Mouse (Mus musculus): ENCODE measurements around the gene Gdf15.

Gdf15 gene

GRCm38 (mm10) chr8:70657214-70657613, 25.0 kb upstream of the Gdf15 start:
- no peak for DNase-seq (ENCODE audit: low spot score)

DNA sequence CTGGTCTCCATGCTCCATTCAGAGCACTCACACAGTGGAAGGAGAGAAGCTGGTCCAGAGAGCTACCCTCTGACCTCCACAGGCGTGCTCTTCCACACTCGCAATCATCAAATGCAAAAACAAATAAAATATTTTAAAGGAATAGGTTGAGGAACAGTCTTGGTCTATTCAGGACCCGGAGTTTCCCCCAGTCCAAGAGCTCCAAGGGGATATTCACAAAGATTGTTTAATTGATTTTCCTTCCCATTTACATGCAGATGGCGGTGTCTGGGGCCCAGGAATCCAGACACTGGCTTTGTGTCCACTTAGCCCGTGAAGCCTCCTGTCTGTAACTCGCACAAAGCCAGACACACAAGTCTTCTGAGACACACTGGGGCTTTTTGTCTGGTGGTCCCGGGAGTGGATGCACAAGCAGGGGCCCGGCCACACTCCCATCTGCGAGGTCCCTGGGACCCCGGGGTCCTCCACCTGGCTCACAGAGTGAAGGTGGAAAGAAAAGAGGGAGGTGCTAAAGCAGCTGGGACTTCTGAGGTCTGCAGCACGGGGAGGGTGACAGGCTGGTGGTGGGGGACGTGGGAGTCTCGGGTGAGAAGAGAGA, 24.0 kb upstream of the Gdf15 start:
- DNase-seq (ENCODE audit: low spot score), result peak; percentile 61

GRCm38 (mm10) chr8:70655469-70655868, 23.2 kb upstream of the Gdf15 start:
- peak; percentile 37 for DNase-seq (ENCODE audit: low spot score)

DNA sequence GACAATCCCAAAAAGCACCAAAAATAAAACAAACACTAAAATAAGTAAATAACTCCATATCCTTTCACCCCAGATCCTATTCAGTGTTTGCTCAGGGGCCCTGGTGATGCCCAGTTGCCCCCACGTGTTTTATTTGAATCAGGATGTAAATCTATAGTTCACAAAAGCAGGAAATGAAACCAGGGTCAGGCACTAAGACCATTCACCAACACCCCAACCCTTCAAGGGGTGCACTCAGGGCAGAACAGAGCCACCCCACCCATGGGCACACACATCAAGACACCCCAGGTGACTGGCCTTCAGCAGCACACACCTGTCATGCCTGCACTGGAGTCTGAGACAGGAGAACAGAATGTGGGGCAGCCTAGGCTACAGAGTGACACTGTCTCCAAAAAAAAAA, 21.9 kb upstream of the Gdf15 start:
- DNase-seq (ENCODE audit: low spot score), result no peak

DNA sequence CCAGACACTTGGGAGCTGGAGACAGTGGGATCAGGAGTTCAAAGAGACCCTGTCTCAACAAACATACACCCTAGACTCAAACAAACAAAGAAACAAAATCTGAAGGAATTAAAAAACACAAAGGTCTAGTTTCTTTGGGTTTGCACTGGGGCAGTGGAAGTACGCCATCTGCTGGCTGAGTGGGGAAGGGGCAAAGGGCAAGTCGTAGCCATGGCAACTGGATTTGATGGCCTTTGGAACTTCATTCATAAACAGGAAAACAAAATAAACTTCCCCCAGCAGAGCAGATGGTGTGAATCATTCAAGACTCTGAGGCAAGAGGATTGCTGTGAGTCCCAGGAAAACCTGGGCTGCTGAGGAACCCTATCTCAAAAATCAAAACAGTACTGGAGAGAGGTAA, 21.0 kb upstream of the Gdf15 start:
- peak; percentile 65 for DNase-seq (ENCODE audit: low spot score)

GRCm38 (mm10) chr8:70650351-70650750, 18.1 kb upstream of the Gdf15 start:
- DNase-seq (ENCODE audit: low spot score), result no peak

- peak; percentile 4 for DNase-seq (ENCODE audit: low spot score)
These were observed 17.1 kb upstream of the Gdf15 start for GRCm38 (mm10) chr8:70649324-70649723.

GRCm38 (mm10) chr8:70648921-70649320, 16.7 kb upstream of the Gdf15 start:
- DNase-seq (ENCODE audit: low spot score), result no peak

DNA sequence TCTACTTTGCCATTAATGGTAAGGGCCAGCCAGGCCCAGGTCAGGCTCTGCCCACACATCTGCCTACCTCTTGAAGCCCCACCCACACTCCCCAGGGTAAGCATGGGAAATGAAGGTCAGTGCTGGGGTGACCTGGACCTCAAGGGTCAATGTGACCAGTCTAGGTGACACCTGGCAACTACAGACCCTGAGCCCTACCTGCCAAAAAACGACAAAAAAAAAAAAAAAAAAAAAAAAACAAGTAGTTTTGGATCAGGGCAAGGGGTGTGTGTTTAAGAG, 15.8 kb upstream of the Gdf15 start:
- DNase-seq (ENCODE audit: low spot score), result peak; percentile 3

DNA sequence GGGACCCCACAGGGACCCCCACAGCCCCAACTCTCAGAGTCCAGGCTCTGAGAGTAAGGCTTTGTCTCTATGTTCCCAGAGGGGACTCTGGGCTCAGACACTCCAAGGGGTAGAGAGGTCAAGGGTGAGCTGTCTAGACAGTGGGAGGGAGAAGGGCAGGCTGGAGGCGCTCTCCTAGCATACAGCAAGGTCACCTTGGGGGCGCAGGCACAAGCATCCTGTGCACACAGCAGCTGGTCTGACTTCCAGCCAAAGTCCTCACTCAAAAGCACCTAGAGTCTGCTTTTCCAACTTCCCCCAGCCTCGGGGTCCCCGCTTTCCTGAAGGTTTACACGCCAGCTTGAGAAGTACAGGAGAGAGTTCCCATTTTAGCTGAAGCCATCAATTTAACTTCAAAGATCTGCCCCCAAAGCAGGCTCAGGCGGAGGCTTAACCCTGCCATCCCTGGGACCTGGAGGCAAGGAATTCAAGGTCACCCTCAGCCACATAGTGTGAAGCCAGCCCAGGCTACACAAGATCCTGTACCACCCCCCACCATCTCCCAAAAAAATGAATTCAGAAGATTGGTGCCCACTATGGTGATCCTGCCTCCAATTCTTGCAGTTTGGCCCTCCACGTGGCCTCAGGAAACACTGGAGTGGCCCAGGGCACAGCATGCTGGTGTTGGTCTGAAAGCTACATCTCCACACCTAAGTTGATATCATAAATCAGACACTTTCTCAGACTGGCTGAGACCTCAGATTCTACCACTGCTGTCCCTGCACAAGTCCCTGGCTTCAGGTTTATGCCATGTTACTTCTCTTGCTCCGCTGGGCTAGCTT, 15.3 kb upstream of the Gdf15 start:
- DNase-seq (ENCODE audit: low spot score), result peak; percentile 73

DNA sequence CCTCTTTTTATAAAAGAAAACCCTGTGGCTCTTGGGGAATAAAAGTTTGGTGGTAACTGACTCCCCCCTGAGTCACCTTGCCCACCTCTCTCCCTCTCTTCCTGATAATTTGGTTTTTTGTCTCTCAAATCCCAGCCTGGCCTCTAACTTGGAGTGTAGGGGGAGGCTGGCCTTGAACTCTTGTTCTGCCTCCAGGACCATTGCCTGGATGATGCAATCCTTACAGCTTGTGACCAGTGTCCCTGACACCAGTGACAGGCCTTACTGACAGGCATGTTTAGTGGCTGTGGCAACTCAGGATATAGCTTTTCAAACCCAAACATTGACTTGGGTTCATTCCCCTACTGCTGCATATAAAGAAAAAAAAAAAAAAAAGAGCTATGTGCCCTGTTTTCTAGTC, 14.5 kb upstream of the Gdf15 start:
- DNase-seq (ENCODE audit: low spot score), result no peak

DNA sequence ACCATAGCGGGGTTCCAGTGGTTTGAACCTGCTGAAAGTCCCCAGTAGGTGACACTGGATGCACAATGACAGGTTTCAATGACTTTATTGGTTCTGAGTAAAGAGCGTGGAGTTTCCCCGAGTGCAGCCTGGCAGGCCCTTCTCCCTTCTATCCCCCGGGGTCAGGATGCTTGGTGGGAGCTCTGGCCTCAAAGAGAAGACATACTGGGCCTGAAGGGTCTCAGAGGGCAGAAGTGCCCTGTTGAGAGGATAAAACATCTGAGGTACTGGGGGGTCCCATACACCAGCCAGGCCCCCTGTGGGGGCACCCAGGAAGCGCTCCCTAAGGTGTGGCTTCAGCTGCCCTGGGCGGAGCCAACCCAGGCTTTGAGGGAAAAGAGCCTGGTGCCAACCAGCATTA, 14.1 kb upstream of the Gdf15 start:
- DNase-seq (ENCODE audit: low spot score), result no peak

DNA sequence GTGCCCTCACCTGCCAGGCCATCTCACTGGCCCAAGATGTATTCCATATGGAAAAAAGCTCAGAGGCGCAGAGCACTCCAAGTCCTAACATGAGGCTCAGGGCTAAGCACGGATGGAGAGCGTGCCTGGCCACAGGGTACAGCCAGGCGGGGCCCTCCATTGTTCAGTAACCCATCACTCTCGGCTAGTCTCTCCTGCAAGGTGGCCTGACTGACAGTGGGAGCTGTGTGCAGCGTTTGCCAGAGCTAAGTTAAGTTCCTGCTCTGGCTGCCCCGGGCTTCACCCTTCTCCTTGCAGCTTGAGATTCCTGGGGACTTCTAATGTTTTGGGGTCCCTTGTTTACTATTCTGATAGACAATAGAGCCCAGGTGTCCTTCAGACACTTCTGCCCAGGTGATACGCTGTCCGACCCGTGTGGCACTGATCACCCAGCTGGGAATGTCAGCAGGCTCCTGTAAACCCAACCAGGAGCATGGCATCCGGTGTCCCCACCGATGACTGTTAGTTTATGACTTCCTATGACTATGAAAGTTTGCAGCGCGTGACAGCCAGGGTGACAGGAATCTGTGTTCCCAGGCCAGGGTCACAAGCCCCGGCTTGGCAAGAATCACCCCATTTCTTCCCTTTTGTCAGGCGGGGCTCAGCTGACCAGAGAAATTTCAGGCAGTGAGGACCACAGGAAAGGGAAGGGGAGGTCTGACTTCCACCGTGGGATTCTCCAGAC, 13.4 kb upstream of the Gdf15 start:
- DNase-seq (ENCODE audit: low spot score), result no peak

- no peak for DNase-seq (ENCODE audit: low spot score)
These were observed 11.8 kb upstream of the Gdf15 start for GRCm38 (mm10) chr8:70644065-70644464.

DNA sequence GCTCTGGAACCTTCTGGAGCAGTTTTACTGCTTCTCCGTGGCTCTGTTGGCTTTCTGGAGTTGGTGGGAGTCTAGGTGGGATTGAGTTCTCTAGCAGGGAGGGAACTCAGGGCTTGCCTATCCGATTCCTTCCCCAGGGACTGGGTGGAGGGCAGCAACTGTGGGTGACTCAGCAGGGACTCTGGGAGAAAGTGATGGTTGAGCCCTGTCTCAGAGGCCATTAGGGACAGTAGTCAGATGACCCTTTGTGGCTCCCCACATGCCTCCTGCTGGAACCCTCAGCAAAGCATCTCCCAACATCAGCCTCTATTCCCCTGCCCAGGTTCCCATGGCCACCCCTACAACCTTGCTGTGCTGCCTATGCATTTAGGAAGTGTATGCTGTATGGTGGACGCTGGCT, 10.8 kb upstream of the Gdf15 start:
- peak; percentile 3 for DNase-seq (ENCODE audit: low spot score)

- no peak for DNase-seq (ENCODE audit: low spot score)
These were observed 6.5 kb upstream of the Gdf15 start for GRCm38 (mm10) chr8:70638752-70639151.

DNA sequence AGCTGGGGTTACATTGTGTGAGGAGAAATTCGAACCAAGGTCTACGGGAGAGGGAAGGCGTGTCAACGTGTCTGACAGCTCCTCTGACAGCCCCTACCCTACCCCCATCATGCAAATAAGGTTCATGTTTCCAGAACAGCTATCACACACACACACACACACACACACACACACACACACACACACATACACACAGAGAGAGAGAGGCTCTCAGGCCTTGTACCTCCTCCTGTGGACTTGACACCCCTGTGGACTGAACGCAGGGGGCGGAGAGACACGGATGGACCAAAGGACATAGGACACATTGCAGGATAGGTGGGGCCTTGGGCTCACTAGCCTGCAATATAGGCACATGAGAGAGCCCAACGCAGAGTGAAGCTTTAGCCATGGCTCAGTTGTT, 4.6 kb upstream of the Gdf15 start:
- no peak for DNase-seq (ENCODE audit: low spot score)

DNA sequence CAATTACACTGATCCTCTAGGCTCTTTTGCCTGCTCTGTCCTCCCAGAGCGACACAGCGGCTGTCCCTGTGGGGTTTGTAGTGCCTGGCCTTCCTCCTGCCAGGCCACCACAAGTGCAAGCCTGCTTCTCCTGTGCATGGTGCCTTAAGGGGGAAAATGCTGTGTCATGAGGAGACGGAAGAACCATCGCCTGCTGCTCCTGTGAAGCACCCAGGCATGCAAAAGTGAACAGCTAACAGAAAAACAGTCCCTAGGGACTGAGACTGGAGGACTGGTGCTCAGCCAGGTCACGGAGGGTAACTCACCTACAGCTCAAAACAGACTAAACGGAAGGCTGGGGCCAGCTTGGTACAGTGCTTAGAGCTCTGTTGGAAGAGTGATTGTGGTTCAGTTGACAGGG, 3.3 kb upstream of the Gdf15 start:
- DNase-seq (ENCODE audit: low spot score), result no peak

GRCm38 (mm10) chr8:70634066-70634465, 1.8 kb upstream of the Gdf15 start:
- no peak for DNase-seq (ENCODE audit: low spot score)

GRCm38 (mm10) chr8:70631436-70631835, 820 bp downstream of the Gdf15 start:
- DNase-seq (ENCODE audit: low spot score), result no peak

GRCm38 (mm10) chr8:70630532-70631381, 1.5 kb downstream of the Gdf15 start:
- DNase-seq (ENCODE audit: low spot score), result peak; percentile 62
